Comparison of ENCODE assay signal across 8 mouse cellular contexts in genomic region chr2:73774786-73775682, GRCm38 (mm10). TPM values are rescaled to one million over a fixed set of nuclear protein-coding genes. Genes with fewer than 3 reads are reported as not detected.
DNase-seq lines count a peak whose midpoint lies in the region; ATAC-seq and TF ChIP-seq lines count a peak whose summit lies in the region.

Chn1 (minus strand) TSS chr2:73775346.

- peak; percentile 95 for DNase-seq in brain, embryonic 14.5 days (ENCODE audit: low read depth)
- peak; percentile 82 to 84 for DNase-seq in heart, postnatal 14 days
- DNase-seq in layer of hippocampus, adult 18-20 months (ENCODE audit: low spot score in 2 of 2), result peak; percentile 63 to 75
- DNase-seq in thymus, postnatal 25 days, result peak; percentile 39

- H3K9me3 ChIP-seq in forebrain, embryonic 13.5 days (replicated peaks), result no peaks in the 10 kb centered on the region
- H3K9me3 ChIP-seq in liver, embryonic 16.5 days (replicated peaks; ENCODE audit: control insufficient read depth, low read length), result no peaks in the 10 kb centered on the region
- H3K9me3 ChIP-seq in neural tube, embryonic 15.5 days (replicated peaks), result no peaks in the 10 kb centered on the region

- peak within 1 kb of the TSS; percentile 89 for H3K9ac ChIP-seq in forebrain, embryonic 13.5 days
- H3K9ac ChIP-seq in liver, embryonic 16.5 days (ENCODE audit: low read depth, low read length), result peak within 1 kb of the TSS; percentile 36; the same call in 1 of the 2 replicates
- peak within 1 kb of the TSS; percentile 84 for H3K9ac ChIP-seq in neural tube, embryonic 15.5 days (replicated peaks)

- intact Hi-C loops in heart, postnatal 14 days (cut with DNase I), result no loop called here

- peak within 1 kb of the TSS; percentile 82 for H3K4me3 ChIP-seq in forebrain, embryonic 13.5 days
- peak within 1 kb of the TSS; percentile 70 for H3K4me3 ChIP-seq in liver, embryonic 16.5 days (ENCODE audit: low read depth, low read length)
- H3K4me3 ChIP-seq in neural tube, embryonic 15.5 days (replicated peaks), result peak within 1 kb of the TSS; percentile 81

- H3K4me2 ChIP-seq in forebrain, embryonic 13.5 days, result peak within 1 kb of the TSS; percentile 67
- H3K4me2 ChIP-seq in liver, embryonic 16.5 days (ENCODE audit: low read depth, low read length), result peak within 1 kb of the TSS; percentile 87
- peak within 1 kb of the TSS; percentile 68 for H3K4me2 ChIP-seq in neural tube, embryonic 15.5 days

- TF ChIP-seq POLR2A in brain, embryonic 14.5 days (IDR thresholded peaks at IDR 0.05; ENCODE audit: borderline replicate concordance, extremely low read depth, insufficient read depth, insufficient read length, poor library complexity, severe bottlenecking), result peak; percentile 33

- peak; percentile 23 for ATAC-seq in CD4-positive, CD25-positive, alpha-beta regulatory T cell, adult 4 months
- ATAC-seq in forebrain, embryonic 13.5 days, result peak; percentile 95
- ATAC-seq in liver, embryonic 16.5 days (ENCODE audit: low read depth), result peak; percentile 70
- peak; percentile 93 for ATAC-seq in neural tube, embryonic 15.5 days (ENCODE audit: low FRiP score)

- under 1% methylated on average over 63 of the region's 131 CpGs for WGBS in forebrain, embryonic 13.5 days
- WGBS in liver, embryonic 16.5 days (ENCODE audit: insufficient replicate concordance), result under 1% methylated on average over 110 of the region's 131 CpGs
- WGBS in neural tube, embryonic 15.5 days, result under 1% methylated on average over 93 of the region's 131 CpGs

- H3K27me3 ChIP-seq in forebrain, embryonic 13.5 days, result no peaks in the 10 kb centered on the region
- peaks cover 46% of the 10 kb centered on the region for H3K27me3 ChIP-seq in liver, embryonic 16.5 days (ENCODE audit: control insufficient read depth, insufficient read depth, low read depth, low read length)
- no peaks in the 10 kb centered on the region for H3K27me3 ChIP-seq in neural tube, embryonic 15.5 days (replicated peaks)

- peak within 1 kb of the TSS; percentile 89 for H3K27ac ChIP-seq in forebrain, embryonic 13.5 days
- no peak within 1 kb of the TSS for H3K27ac ChIP-seq in liver, embryonic 16.5 days (ENCODE audit: low read length)
- peak within 1 kb of the TSS; percentile 97 for H3K27ac ChIP-seq in neural tube, embryonic 15.5 days (replicated peaks)

- H3K36me3 ChIP-seq in forebrain, embryonic 13.5 days (ENCODE audit: poor library complexity, severe bottlenecking), result no peaks in the 10 kb centered on the region
- no peaks in the 10 kb centered on the region for H3K36me3 ChIP-seq in liver, embryonic 16.5 days (ENCODE audit: control insufficient read depth, insufficient read depth)
- no peaks in the 10 kb centered on the region for H3K36me3 ChIP-seq in neural tube, embryonic 15.5 days

- TF ChIP-seq CTCF in brain, embryonic 14.5 days (IDR thresholded peaks at IDR 0.05; ENCODE audit: borderline replicate concordance, extremely low read depth, insufficient read depth, insufficient read length), result no peak

- peaks cover 56% of the 10 kb centered on the region for H3K4me1 ChIP-seq in forebrain, embryonic 13.5 days
- peaks cover 3% of the 10 kb centered on the region for H3K4me1 ChIP-seq in liver, embryonic 16.5 days (ENCODE audit: control insufficient read depth, low read depth, low read length)
- H3K4me1 ChIP-seq in neural tube, embryonic 15.5 days, result peaks cover 36% of the 10 kb centered on the region

RNA-seq across cellular contexts. Expression of gene Chn1, which starts in this region (rescaled TPM):
- polyA plus RNA-seq in CD4-positive, CD25-positive, alpha-beta regulatory T cell, adult 4 months (2017; shearing (Covaris generic)), result under 1 TPM in 1 of 2 experiments, not detected in 1; 0.65 TPM
- 194 and 219 TPM in 2 replicates for polyA plus RNA-seq in brain, embryonic 14.5 days (2012; rRNA removed)
- polyA plus RNA-seq in forebrain, embryonic 13.5 days (2015; fragmentation: Nextera tagmentation; extraction: Ambion mirVana), result 67.9 and 71.9 TPM in 2 replicates
- total RNA-seq in heart, postnatal 14 days (2021), result 10 to 100 TPM; 45.6 to 53.6 TPM
- 1,000 to 10,000 TPM; 1,648 to 1,811 TPM for total RNA-seq in layer of hippocampus, adult 18-20 months (2021)
- polyA plus RNA-seq in liver, embryonic 16.5 days (2015; fragmentation: Nextera tagmentation; extraction: Ambion mirVana), result 0.33 and 0.39 TPM in 2 replicates
- polyA plus RNA-seq in neural tube, embryonic 15.5 days (2015; fragmentation: Nextera tagmentation; extraction: Ambion mirVana), result 78.8 and 101 TPM in 2 replicates

Comparison
In these comparisons a context has a peak if more than half of its experiments do, and no peak if none do; other contexts are left out.
1. RNA of gene Chn1 (total RNA-seq): 1,648 to 1,811 TPM in layer of hippocampus, adult 18-20 months; 45.6 to 53.6 TPM in heart, postnatal 14 days; every median in the first group is over 10 times any median in the second.
2. RNA of gene Chn1 (polyA plus RNA-seq): 194 to 219 TPM in brain, embryonic 14.5 days, 78.8 to 101 TPM in neural tube, embryonic 15.5 days and 67.9 to 71.9 TPM in forebrain, embryonic 13.5 days; 0.65 TPM in CD4-positive, CD25-positive, alpha-beta regulatory T cell, adult 4 months and 0.33 to 0.39 TPM in liver, embryonic 16.5 days; every median in the first group is over 10 times any median in the second.
3. Peak in ATAC-seq in CD4-positive, CD25-positive, alpha-beta regulatory T cell, adult 4 months; RNA of the gene not detected or under 1 TPM.
4. Peak in ATAC-seq, H3K4me3 ChIP-seq, H3K9ac ChIP-seq and H3K4me2 ChIP-seq in liver, embryonic 16.5 days; RNA of the gene not detected or under 1 TPM.
5. ATAC-seq: peak in every context shown above with its lines; median percentile 95 in forebrain, embryonic 13.5 days; 93 in neural tube, embryonic 15.5 days; 70 in liver, embryonic 16.5 days; 23 in CD4-positive, CD25-positive, alpha-beta regulatory T cell, adult 4 months.
6. DNase-seq: peak in every context shown above with its lines; median percentile 95 in brain, embryonic 14.5 days; 83 in heart, postnatal 14 days; 69 in layer of hippocampus, adult 18-20 months; 39 in thymus, postnatal 25 days.
7. H3K9ac ChIP-seq: peak in every context shown above with its lines; median percentile 89 in forebrain, embryonic 13.5 days; 84 in neural tube, embryonic 15.5 days; 36 in liver, embryonic 16.5 days.
8. Peak in every context shown above with its lines, with median percentiles within 50 percentile points of each other: H3K4me2 ChIP-seq and H3K4me3 ChIP-seq.